Mouse (Mus musculus) small intestine, adult 2 months (tissue): ENCODE results near the gene Ndel1. TPM values are rescaled to one million over a fixed set of nuclear protein-coding genes. Genes with fewer than 3 reads are reported as not detected.

ENCODE experiments used
- H3K27ac ChIP-seq: fragments of 200-500 bp; 2 replicates; pipeline ENCODE4 v1.5.1; 2012; ENCODE audit warnings: low read depth, low read length, control low read depth, inconsistent platforms; ENCODE audit not compliant: insufficient read depth
- H3K27me3 ChIP-seq: fragments of 200-500 bp; 2 replicates; pipeline ENCODE4 v1.6.1; 2012; ENCODE audit warnings: mild to moderate bottlenecking, moderate library complexity, low read length, inconsistent platforms; ENCODE audit not compliant: control insufficient read depth, insufficient read depth
- H3K36me3 ChIP-seq: fragments of 200-500 bp; 2 replicates; pipeline ENCODE4 v1.6.1; 2012; ENCODE audit warnings: mild to moderate bottlenecking, low read length, control low read depth, inconsistent platforms; ENCODE audit not compliant: control insufficient read depth, insufficient read depth
- H3K4me1 ChIP-seq: fragments of 200-500 bp; 2 replicates; pipeline ENCODE4 v1.6.1; 2012; ENCODE audit warnings: low read length, inconsistent platforms, mixed read lengths; ENCODE audit not compliant: control insufficient read depth, insufficient read depth, insufficient read length
- H3K4me3 ChIP-seq: fragments of 200-500 bp; 2 replicates; pipeline ENCODE4 v1.5.1; 2012; ENCODE audit warnings: low read depth, mild to moderate bottlenecking, control low read depth, inconsistent platforms, low read length, moderate library complexity
- CTCF ChIP-seq: fragments of 200-500 bp; IDR thresholded peaks from 2 replicates; pipeline ENCODE4 v1.5.1; 2012; ENCODE audit warnings: low read depth, mild to moderate bottlenecking, control low read depth, inconsistent platforms, low read length, moderate library complexity, mixed read lengths; ENCODE audit not compliant: insufficient replicate concordance, insufficient read length; ENCODE audit errors: extremely low read depth
- POLR2A ChIP-seq: fragments of 200-500 bp; IDR thresholded peaks from 2 replicates; pipeline ENCODE4 v1.6.1; 2012; ENCODE audit warnings: low read depth, mild to moderate bottlenecking, control low read depth, inconsistent platforms, low read length, moderate library complexity
- WGBS: fragments of 180-500 bp; shearing (Covaris S2); methylation state at CpG from one replicate; pipeline ENCODE4 v1.1.7; 2018; 5-methylcytosine and 5-hydroxymethylcytosine counted together
- polyA plus RNA-seq: library from polyadenylated mRNA; depleted of rRNA; stranded (reverse); fragments of >200 nt; gene quantifications from 2 replicates; pipeline ENCODE4 v1.2.3, GENCODE M21; 2012

The Ndel1 gene
- polyA plus RNA-seq, 1 experiment, result 36.8 TPM

DNA sequence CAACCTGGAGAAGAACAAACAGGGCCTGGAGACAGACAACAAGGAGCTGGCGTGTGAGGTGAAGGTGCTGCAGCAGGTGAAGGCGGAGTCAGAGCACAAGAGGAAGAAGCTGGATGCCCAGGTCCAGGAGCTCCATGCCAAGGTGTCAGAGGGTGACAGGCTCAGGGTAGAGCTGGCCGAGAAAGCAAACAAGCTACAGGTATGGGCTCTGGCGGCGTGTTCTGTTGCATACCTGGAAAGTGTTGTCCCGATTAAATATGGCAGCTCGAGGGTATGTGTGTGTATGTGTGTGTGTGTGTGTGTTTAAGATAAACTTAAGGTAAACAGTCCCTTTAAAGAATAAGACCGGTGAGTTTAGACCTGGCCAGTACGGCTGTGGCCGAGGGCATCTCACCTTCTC lies 73.4 kb downstream of the Ndel1 start:
- WGBS, result 69% methylated on average over 10 of the region's 10 CpGs
- TF ChIP-seq CTCF, result no peak
- H3K36me3 ChIP-seq, result 0 out of 2 replicates have a peak, but pooled peaks cover 1% of the 10 kb centered on the region
- H3K4me1 ChIP-seq, result no peaks in the 10 kb centered on the region
- no peaks in the 10 kb centered on the region for H3K27me3 ChIP-seq
- H3K4me3 ChIP-seq, result no peak overlapping the region
- no peak overlapping the region for H3K27ac ChIP-seq

DNA sequence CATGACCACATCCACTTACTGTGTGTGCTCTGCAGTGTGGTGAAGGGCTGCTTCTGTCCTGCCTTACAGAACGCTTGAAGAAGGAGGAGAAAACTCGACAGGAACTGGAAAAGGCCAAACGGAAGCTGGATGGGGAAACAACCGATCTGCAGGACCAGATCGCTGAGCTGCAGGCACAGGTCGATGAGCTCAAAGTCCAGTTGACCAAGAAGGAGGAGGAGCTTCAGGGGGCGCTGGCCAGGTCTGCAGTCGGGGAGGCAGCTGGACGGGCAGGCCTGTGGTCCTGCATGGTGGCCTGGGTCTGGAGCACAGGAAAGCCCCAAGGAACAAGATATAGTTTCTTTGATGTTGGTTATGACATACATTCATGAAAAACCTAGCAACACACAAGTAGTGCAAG lies 79.9 kb downstream of the Ndel1 start:
- H3K36me3 ChIP-seq, result no peaks in the 10 kb centered on the region
- TF ChIP-seq POLR2A (no peak), CTCF (no peak)
- H3K27ac ChIP-seq, result no peak overlapping the region

DNA sequence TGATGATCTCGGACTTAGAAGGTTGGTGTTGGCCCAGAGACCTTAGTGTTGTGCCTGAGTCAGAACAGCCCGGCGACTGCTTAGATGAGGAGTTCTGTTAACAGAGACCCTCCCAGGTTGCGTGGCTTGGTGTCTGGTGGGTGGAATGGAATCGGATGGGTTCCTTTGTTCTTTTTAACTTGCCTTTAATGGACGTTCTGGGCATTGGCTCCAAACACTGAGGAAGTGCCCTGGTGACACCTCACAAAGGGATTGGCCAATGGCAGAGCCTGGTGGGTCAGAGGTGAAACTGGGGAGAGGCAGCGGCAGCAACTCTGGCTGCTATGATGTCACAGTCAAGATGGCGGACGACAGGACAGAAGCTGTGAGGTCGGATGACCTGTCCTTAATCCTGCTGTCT lies 80.9 kb downstream of the Ndel1 start:
- no peaks in the 10 kb centered on the region for H3K36me3 ChIP-seq

More for the DNA sequence above, 79.9 kb downstream of the Ndel1 start:
- Histone ChIP-seq H3K4me1 (peaks cover 4% of the 10 kb centered on the region; the same call in 1 of the 2 replicates), H3K4me3 (no peak overlapping the region), H3K27me3 (no peaks in the 10 kb centered on the region)
- 41% methylated on average over 9 of the region's 9 CpGs for WGBS

DNA sequence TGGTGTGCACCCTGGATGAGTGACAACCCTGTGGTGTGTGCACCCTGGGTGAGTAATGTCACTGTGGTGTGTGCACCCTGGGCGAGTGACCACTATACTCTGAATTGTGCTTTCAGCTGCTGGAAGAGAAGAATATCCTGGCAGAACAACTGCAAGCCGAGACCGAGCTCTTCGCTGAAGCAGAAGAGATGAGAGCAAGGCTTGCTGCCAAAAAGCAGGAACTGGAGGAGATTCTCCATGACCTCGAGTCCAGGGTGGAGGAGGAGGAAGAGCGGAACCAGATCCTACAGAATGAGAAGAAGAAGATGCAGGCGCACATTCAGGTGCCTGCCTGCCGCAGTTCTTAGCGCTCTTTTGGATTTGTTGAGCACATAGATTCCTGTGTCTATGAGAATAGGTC lies 84.4 kb downstream of the Ndel1 start:
- WGBS, result 89% methylated on average over 9 of the region's 9 CpGs
- no peak overlapping the region for H3K27ac ChIP-seq
- peaks cover 4% of the 10 kb centered on the region; the same call in 1 of the 2 replicates for H3K4me1 ChIP-seq
- H3K36me3 ChIP-seq, result no peaks in the 10 kb centered on the region
- no peak overlapping the region for H3K4me3 ChIP-seq
- TF ChIP-seq POLR2A, result no peak
- no peak for TF ChIP-seq CTCF
- no peaks in the 10 kb centered on the region for H3K27me3 ChIP-seq

More for the DNA sequence above, 80.9 kb downstream of the Ndel1 start:
- H3K4me3 ChIP-seq, result no peak overlapping the region
- WGBS, result 94% methylated on average over 10 of the region's 10 CpGs
- no peak overlapping the region for H3K27ac ChIP-seq
- H3K27me3 ChIP-seq, result no peaks in the 10 kb centered on the region
- H3K4me1 ChIP-seq, result peaks cover 4% of the 10 kb centered on the region; the same call in 1 of the 2 replicates
- TF ChIP-seq CTCF, result no peak
- TF ChIP-seq POLR2A, result no peak

DNA sequence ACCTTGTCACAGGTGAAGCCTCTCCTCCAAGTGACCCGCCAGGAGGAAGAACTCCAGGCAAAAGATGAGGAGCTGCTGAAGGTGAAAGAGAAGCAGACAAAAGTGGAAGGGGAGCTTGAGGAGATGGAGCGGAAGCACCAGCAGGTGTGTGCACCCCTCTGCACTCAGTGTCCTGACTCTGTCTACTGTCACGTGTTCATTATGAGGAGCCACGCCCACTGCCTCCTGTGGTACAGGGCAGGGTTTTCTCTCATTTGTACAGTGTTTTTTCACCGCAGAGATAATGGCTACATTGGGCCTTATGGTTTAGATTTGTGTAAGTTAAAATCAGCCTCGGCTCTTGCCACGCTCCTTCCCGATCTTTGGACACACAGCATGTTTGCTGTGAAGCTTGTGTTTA lies 85.8 kb downstream of the Ndel1 start:
- WGBS, result 31% methylated on average over 8 of the region's 8 CpGs
- no peak for TF ChIP-seq POLR2A
- no peak for TF ChIP-seq CTCF
- Histone ChIP-seq H3K4me3 (no peak overlapping the region), H3K36me3 (no peaks in the 10 kb centered on the region), H3K27me3 (no peaks in the 10 kb centered on the region), H3K27ac (no peak overlapping the region), H3K4me1 (no peaks in the 10 kb centered on the region)

DNA sequence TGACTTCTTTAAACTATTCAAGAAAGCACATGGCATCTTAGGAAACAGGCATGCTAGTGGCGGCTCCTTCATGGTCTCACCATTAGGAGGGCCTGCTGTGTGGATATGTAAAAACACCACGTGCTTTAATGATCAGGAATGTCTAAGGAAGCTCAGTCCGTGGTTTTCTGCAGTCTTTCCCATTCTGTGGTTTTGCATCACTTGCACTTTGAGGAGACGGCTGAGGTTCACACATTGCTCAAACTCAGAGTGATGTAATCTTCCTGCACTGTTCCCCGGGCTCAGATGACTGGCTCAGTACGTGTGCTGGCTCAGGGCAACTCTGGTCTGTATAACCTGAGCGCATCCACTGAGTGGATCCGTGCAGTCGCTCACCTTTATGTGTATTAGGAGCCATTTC lies 89.3 kb downstream of the Ndel1 start:
- TF ChIP-seq CTCF (no peak), POLR2A (no peak)
- H3K4me1 ChIP-seq, result no peaks in the 10 kb centered on the region
- no peaks in the 10 kb centered on the region for H3K27me3 ChIP-seq
- no peak overlapping the region for H3K27ac ChIP-seq
- H3K36me3 ChIP-seq, result no peaks in the 10 kb centered on the region
- whole genome bisulfite sequencing, result 79% methylated on average over 9 of the region's 9 CpGs
- H3K4me3 ChIP-seq, result no peak overlapping the region

DNA sequence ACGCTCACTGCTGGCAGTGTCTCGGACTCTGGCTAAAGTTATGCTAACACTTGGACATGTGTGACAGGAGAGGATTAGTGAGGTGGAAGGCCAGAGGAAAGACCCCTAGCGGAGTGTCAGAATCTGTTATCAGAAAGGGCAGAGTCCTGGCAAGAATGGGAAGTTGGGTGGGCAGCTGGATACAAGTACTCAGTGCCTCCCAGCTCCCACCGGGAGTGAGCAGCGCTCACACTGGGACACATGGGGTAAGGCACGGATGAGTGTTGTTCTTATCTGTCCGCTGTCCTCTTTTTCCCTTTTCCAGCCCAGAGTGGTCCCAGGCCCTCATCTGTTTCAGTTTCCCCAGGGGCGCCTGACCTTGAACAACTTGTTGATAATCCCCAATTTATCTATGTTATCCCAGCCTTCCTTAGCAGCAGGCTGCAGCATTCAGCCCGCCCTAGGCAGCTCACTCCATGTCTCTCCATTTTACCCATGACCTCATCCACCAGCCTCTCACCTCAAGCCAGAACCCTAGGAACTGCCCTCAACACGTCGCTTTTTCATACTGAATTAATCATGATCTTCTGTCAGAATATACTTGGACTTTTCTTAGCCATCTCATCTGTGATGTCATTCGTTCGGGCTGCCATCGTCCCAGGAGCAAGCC lies 91.1 kb downstream of the Ndel1 start:
- H3K4me3 ChIP-seq, result no peak overlapping the region
- H3K27me3 ChIP-seq, result no peaks in the 10 kb centered on the region
- no peak overlapping the region for H3K27ac ChIP-seq
- no peak for TF ChIP-seq CTCF
- no peak for TF ChIP-seq POLR2A
- H3K36me3 ChIP-seq, result no peaks in the 10 kb centered on the region
- no peaks in the 10 kb centered on the region for H3K4me1 ChIP-seq
- 71% methylated on average over 14 of the region's 14 CpGs for WGBS
